Mouse (Mus musculus) erythroblast, embryonic 14.5 days (primary cell): ENCODE results near the gene Bach2. TPM values are rescaled to one million over a fixed set of nuclear protein-coding genes. Genes with fewer than 3 reads are reported as not detected.

Source experiments
- H3K27me3 ChIP-seq: 2 replicates; pipeline ENCODE4 v1.6.1; 2012; ENCODE audit warnings: inconsistent platforms; ENCODE audit not compliant: control insufficient read depth
- H3K36me3 ChIP-seq: 2 replicates; pipeline ENCODE4 v1.6.1; 2012; ENCODE audit warnings: mild to moderate bottlenecking, inconsistent platforms; ENCODE audit not compliant: control insufficient read depth
- H3K4me1 ChIP-seq: 2 replicates; pipeline ENCODE4 v1.6.1; 2012; ENCODE audit warnings: inconsistent platforms; ENCODE audit not compliant: control insufficient read depth
- H3K4me3 ChIP-seq: replicated peaks from 2 replicates; pipeline ENCODE3; 2012; ENCODE audit warnings: moderate library complexity, mild to moderate bottlenecking, inconsistent platforms
- H3K9me3 ChIP-seq: 2 replicates; pipeline ENCODE4 v1.6.1; 2012; ENCODE audit warnings: low read length, inconsistent platforms, mixed read lengths; ENCODE audit not compliant: control insufficient read depth
- GATA1 ChIP-seq: IDR thresholded peaks from 2 replicates; pipeline ENCODE4 v1.6.1; 2012; ENCODE audit warnings: low read length, inconsistent platforms, mixed read lengths
- TAL1 ChIP-seq: IDR thresholded peaks from 3 replicates; pipeline ENCODE4 v1.6.1; 2012; ENCODE audit warnings: low read length, inconsistent platforms, mixed read lengths
- polyA plus RNA-seq: library from polyadenylated mRNA; stranded (reverse); fragments of >175 nt; gene quantifications from 2 replicates; pipeline ENCODE4 v1.2.3, GENCODE M21; 2012

Gene Bach2
- polyA plus RNA-seq, 1 experiment: 0.02 TPM

- peaks cover 26% of the 10 kb centered on the region for H3K4me1 ChIP-seq
- TF ChIP-seq GATA1 (no peak), TAL1 (no peak)
- no peak overlapping the region for H3K4me3 ChIP-seq
- H3K27me3 ChIP-seq: peaks cover 7% of the 10 kb centered on the region; the same call in 1 of the 2 replicates
- H3K9me3 ChIP-seq: no peaks in the 10 kb centered on the region
- no peaks in the 10 kb centered on the region for H3K36me3 ChIP-seq
These were observed 13.5 kb downstream of the Bach2 start for GRCm38 (mm10) chr4:32251946-32252672.

GRCm38 (mm10) chr4:32257686-32258085, 19.1 kb downstream of the Bach2 start:
- no peak for TF ChIP-seq GATA1
- no peak for TF ChIP-seq TAL1
- Histone ChIP-seq H3K36me3 (no peaks in the 10 kb centered on the region), H3K4me3 (no peak overlapping the region), H3K27me3 (no peaks in the 10 kb centered on the region; the same call in 1 of the 2 replicates), H3K9me3 (no peaks in the 10 kb centered on the region), H3K4me1 (no peaks in the 10 kb centered on the region)

- TF ChIP-seq GATA1: no peak
- TF ChIP-seq TAL1: no peak
- no peak overlapping the region for H3K4me3 ChIP-seq
- H3K36me3 ChIP-seq: no peaks in the 10 kb centered on the region
- H3K4me1 ChIP-seq: no peaks in the 10 kb centered on the region
- no peaks in the 10 kb centered on the region for H3K9me3 ChIP-seq
- no peaks in the 10 kb centered on the region; the same call in 1 of the 2 replicates for H3K27me3 ChIP-seq
These were observed 19.5 kb downstream of the Bach2 start for GRCm38 (mm10) chr4:32258093-32258492.

- H3K27me3 ChIP-seq: no peaks in the 10 kb centered on the region; the same call in 1 of the 2 replicates
- TF ChIP-seq GATA1 (no peak), TAL1 (no peak)
- no peak overlapping the region for H3K4me3 ChIP-seq
- no peaks in the 10 kb centered on the region for H3K36me3 ChIP-seq
- H3K4me1 ChIP-seq: no peaks in the 10 kb centered on the region
- no peaks in the 10 kb centered on the region for H3K9me3 ChIP-seq
These were observed 20.0 kb downstream of the Bach2 start for GRCm38 (mm10) chr4:32258596-32258995.

- Histone ChIP-seq H3K9me3 (no peaks in the 10 kb centered on the region), H3K4me3 (no peak overlapping the region), H3K4me1 (no peaks in the 10 kb centered on the region), H3K27me3 (no peaks in the 10 kb centered on the region; the same call in 1 of the 2 replicates), H3K36me3 (no peaks in the 10 kb centered on the region)
- TF ChIP-seq GATA1 (no peak), TAL1 (no peak)
These were observed 22.3 kb downstream of the Bach2 start for GRCm38 (mm10) chr4:32260909-32261308.

- H3K4me1 ChIP-seq: no peaks in the 10 kb centered on the region
- TF ChIP-seq GATA1 (no peak), TAL1 (no peak)
- H3K36me3 ChIP-seq: no peaks in the 10 kb centered on the region
- H3K9me3 ChIP-seq: no peaks in the 10 kb centered on the region
- H3K4me3 ChIP-seq: no peak overlapping the region
- no peaks in the 10 kb centered on the region for H3K27me3 ChIP-seq
These were observed 24.5 kb downstream of the Bach2 start for GRCm38 (mm10) chr4:32262825-32263684.

GRCm38 (mm10) chr4:32263685-32264038, 25.1 kb downstream of the Bach2 start:
- Histone ChIP-seq H3K36me3 (no peaks in the 10 kb centered on the region), H3K4me3 (no peak overlapping the region), H3K27me3 (no peaks in the 10 kb centered on the region), H3K9me3 (no peaks in the 10 kb centered on the region), H3K4me1 (no peaks in the 10 kb centered on the region)
- TF ChIP-seq TAL1 (no peak), GATA1 (no peak)

GRCm38 (mm10) chr4:32264892-32265291, 26.3 kb downstream of the Bach2 start:
- no peak for TF ChIP-seq TAL1
- TF ChIP-seq GATA1: no peak
- no peaks in the 10 kb centered on the region for H3K9me3 ChIP-seq
- H3K4me1 ChIP-seq: no peaks in the 10 kb centered on the region
- no peak overlapping the region for H3K4me3 ChIP-seq
- H3K27me3 ChIP-seq: no peaks in the 10 kb centered on the region
- H3K36me3 ChIP-seq: no peaks in the 10 kb centered on the region

- no peaks in the 10 kb centered on the region for H3K27me3 ChIP-seq
- no peaks in the 10 kb centered on the region for H3K4me1 ChIP-seq
- H3K4me3 ChIP-seq: no peak overlapping the region
- no peak for TF ChIP-seq GATA1
- TF ChIP-seq TAL1: no peak
- no peaks in the 10 kb centered on the region for H3K9me3 ChIP-seq
- H3K36me3 ChIP-seq: no peaks in the 10 kb centered on the region
These were observed 28.1 kb downstream of the Bach2 start for GRCm38 (mm10) chr4:32266731-32267130.
